Mouse (Mus musculus) kidney, adult 2 months (tissue): Measurements from ENCODE around the gene Slc22a17. TPM values are rescaled to one million over a fixed set of nuclear protein-coding genes. Genes with fewer than 3 reads are reported as not detected.
A peak's percentile ranks its signal among the peaks of the same experiment; 100 is the strongest.

Source experiments
- DNase-seq: peaks from one replicate; pipeline ENCODE4 v3.0.0; 2021
- H3K27ac ChIP-seq: fragments of 200-500 bp; 2 replicates; pipeline ENCODE4 v1.5.1; 2012; ENCODE audit warnings: low read depth, low read length, control low read depth, inconsistent platforms; ENCODE audit not compliant: insufficient read depth
- H3K27me3 ChIP-seq: fragments of 200-500 bp; replicated peaks from 2 replicates; pipeline ENCODE4 v1.6.1; 2012; ENCODE audit warnings: mild to moderate bottlenecking, moderate library complexity, low read length, inconsistent platforms; ENCODE audit not compliant: control insufficient read depth, insufficient read depth
- H3K36me3 ChIP-seq: fragments of 200-500 bp; 2 replicates; pipeline ENCODE4 v1.6.1; 2012; ENCODE audit warnings: mild to moderate bottlenecking, moderate library complexity, low read length, inconsistent platforms; ENCODE audit not compliant: control insufficient read depth, insufficient read depth
- H3K4me1 ChIP-seq: fragments of 200-500 bp; 2 replicates; pipeline ENCODE4 v1.6.1; 2011; ENCODE audit warnings: low read length; ENCODE audit not compliant: control insufficient read depth, insufficient read depth
- H3K4me3 ChIP-seq: fragments of 200-500 bp; 2 replicates; pipeline ENCODE4 v1.5.1; 2011; ENCODE audit warnings: mild to moderate bottlenecking, low read depth, low read length, control low read depth; ENCODE audit not compliant: insufficient read depth
- CTCF ChIP-seq: fragments of 200-500 bp; conservative IDR thresholded peaks from 2 replicates; pipeline ENCODE4 v1.5.1; 2011; ENCODE audit warnings: low read depth, mild to moderate bottlenecking, control low read depth, low read length, moderate library complexity, mixed read lengths; ENCODE audit not compliant: insufficient read depth, insufficient read length
- POLR2A ChIP-seq: fragments of 200-500 bp; IDR thresholded peaks from one replicate; pipeline ENCODE4 v1.6.1; 2011; ENCODE audit warnings: low read depth, low read length, control low read depth
- WGBS: fragments of 180-500 bp; shearing (Covaris S2); methylation state at CpG from one replicate; pipeline ENCODE4 v1.1.7; 2018; 5-methylcytosine and 5-hydroxymethylcytosine counted together
- polyA plus RNA-seq: library from polyadenylated mRNA; depleted of rRNA; stranded (reverse); fragments of >200 nt; gene quantifications from 2 replicates; pipeline ENCODE4 v1.2.3, GENCODE M21; 2012

The Slc22a17 gene
- polyA plus RNA-seq, 1 experiment: 63.9 TPM

DNA sequence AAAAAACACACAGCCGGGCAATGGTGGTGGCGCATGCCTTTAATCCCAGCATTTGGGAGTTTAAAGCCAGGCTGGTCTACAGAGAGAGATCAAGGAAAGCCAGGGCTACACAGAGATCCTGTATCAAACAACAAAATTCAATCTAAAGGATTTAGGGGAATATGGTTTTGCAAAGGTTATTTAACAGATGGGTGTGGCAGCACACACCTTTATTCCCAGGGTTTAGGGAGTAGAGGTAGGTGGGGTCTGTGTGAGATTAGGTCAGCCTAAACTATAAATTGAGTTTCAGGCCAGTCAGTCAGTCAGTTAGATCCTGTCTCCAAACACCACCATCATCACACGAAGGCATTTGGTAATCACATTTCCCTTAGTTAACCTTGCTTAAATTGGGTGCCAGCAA is 20.7 kb downstream of the Slc22a17 start, which contains the start of gene Pabpn1:
Pabpn1 (plus strand) TSS at position 301 of the 400 bp plus-strand sequence.
- no peak for DNase-seq
- 94% methylated on average over 3 of the region's 3 CpGs for WGBS
- H3K36me3 ChIP-seq: peaks cover 8% of the 10 kb centered on the region; the same call in 1 of the 2 replicates
- H3K4me3 ChIP-seq: no peak within 1 kb of the TSS
- TF ChIP-seq CTCF (no peak), POLR2A (no peak)
- peak within 1 kb of the TSS; percentile 27 for H3K27ac ChIP-seq
- no peaks in the 10 kb centered on the region for H3K27me3 ChIP-seq
- H3K4me1 ChIP-seq: peaks cover 7% of the 10 kb centered on the region; the same call in 1 of the 2 replicates

DNA sequence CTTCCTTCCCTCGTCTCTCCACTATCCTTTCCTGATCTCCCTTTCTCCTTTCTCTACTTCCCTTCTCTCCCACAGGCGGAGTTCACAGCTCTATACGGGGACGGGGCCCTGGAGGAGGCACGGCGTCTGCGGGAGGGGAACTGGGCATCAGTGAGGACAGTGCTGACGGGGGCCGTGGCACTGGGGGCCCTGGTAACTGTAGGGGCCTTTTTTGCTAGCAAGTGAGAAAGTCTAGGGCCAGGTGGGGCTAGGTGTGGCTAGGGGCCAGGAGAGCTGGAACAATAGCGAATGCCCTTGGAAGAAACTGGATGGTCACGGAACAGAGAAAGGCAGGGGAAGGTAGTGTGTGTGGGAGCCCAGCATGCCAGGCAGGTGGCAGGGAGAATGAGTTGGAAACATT is 27.6 kb downstream of the Slc22a17 start:
- H3K4me1 ChIP-seq: peaks cover 9% of the 10 kb centered on the region; the same call in 1 of the 2 replicates
- DNase-seq: no peak
- no peaks in the 10 kb centered on the region for H3K27me3 ChIP-seq
- TF ChIP-seq POLR2A (no peak), CTCF (no peak)
- no peak overlapping the region for H3K4me3 ChIP-seq
- H3K36me3 ChIP-seq: no peaks in the 10 kb centered on the region
- H3K27ac ChIP-seq: no peak overlapping the region
- WGBS: 90% methylated on average over 11 of the region's 11 CpGs

DNA sequence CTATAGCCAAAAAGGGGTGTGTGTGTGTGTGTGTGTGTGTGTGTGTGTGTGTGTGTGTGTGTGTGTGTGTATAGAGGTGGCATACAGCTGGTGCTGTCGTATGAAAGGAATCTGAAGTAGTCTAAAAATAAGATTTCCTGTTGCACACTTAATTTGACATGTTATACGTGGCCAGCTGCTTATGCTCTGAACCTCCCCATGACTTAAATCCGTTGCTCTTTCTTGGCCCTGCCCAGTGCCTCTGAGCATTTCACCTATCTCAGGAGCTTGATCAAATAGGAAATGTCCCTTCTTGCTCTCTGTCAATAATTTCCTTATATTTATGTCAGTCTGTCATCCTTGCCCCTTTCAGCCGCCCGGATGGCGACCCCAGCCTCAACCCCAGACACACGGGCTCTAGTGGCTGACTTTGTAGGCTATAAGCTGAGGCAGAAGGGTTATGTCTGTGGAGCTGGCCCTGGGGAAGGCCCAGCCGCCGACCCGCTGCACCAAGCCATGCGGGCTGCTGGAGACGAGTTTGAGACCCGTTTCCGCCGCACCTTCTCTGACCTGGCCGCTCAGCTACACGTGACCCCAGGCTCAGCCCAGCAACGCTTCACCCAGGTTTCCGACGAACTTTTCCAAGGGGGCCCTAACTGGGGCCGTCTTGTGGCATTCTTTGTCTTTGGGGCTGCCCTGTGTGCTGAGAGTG is 28.8 kb downstream of the Slc22a17 start:
- peak overlapping the region; percentile 74 for H3K27ac ChIP-seq
- WGBS: 20% methylated on average over 21 of the region's 21 CpGs
- no peak for DNase-seq
- H3K36me3 ChIP-seq: no peaks in the 10 kb centered on the region
- no peaks in the 10 kb centered on the region for H3K27me3 ChIP-seq
- TF ChIP-seq POLR2A (no peak), CTCF (no peak)
- H3K4me3 ChIP-seq: peak overlapping the region; percentile 64
- H3K4me1 ChIP-seq: peaks cover 9% of the 10 kb centered on the region; the same call in 1 of the 2 replicates

DNA sequence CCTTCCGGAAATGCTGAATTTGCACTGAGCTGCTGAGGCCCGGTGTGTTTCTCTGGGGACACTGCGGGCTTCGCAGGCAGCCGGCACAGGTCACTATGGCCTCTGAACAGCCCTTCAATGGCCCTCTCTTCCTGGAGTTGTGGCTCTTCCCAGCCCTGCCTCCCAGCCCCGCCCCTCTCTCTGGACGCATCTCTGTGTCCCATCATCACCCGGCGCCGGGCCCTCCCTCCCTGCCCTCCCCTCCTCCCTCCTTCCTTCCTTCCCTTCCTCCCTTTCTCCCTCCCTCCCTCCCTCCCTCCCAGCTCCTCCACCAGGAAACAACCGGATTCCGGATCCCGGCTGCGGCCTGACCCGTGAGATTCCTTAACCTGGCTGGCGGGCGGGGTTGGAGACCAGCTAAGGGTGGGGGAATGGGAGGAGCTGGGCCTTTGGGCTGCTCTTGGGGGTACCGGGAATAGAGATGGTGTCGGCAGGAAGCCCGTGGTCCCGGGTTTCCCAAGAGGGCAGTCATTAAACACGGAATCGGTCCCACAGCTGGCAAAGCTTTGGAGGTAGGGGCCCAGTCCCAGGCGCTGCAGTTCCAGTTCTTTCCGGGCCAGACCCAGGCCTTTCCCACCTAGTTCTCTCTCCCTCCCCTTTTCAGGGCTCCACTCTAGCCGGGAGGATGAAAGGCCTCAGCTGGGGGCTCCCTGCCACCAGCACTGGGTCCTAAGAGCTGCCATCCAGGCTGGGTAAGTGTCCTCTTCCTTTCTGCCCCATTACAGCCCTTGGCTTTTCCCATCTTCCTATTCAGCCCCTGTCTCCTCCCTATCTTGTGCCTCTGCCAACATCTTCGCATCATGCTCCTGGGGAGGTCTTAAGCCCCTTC is 29.5 kb downstream of the Slc22a17 start, which contains the start of the genes Bcl2l2 and Gm20521:
Bcl2l2 (plus strand) TSS at position 224 of the 868 bp plus-strand sequence.
Gm20521 (plus strand) TSS at position 288 of the 868 bp plus-strand sequence.
- TF ChIP-seq POLR2A (peak; percentile 80), CTCF (no peak)
- Histone ChIP-seq H3K27me3 (no peaks in the 10 kb centered on the region), H3K4me3 (peak within 1 kb of the TSS; percentile 64), H3K4me1 (peaks cover 9% of the 10 kb centered on the region; the same call in 1 of the 2 replicates), H3K36me3 (no peaks in the 10 kb centered on the region), H3K27ac (peak within 1 kb of the TSS; percentile 99)
- WGBS: 1% methylated on average over 27 of the region's 27 CpGs
- DNase-seq: peak; percentile 90

DNA sequence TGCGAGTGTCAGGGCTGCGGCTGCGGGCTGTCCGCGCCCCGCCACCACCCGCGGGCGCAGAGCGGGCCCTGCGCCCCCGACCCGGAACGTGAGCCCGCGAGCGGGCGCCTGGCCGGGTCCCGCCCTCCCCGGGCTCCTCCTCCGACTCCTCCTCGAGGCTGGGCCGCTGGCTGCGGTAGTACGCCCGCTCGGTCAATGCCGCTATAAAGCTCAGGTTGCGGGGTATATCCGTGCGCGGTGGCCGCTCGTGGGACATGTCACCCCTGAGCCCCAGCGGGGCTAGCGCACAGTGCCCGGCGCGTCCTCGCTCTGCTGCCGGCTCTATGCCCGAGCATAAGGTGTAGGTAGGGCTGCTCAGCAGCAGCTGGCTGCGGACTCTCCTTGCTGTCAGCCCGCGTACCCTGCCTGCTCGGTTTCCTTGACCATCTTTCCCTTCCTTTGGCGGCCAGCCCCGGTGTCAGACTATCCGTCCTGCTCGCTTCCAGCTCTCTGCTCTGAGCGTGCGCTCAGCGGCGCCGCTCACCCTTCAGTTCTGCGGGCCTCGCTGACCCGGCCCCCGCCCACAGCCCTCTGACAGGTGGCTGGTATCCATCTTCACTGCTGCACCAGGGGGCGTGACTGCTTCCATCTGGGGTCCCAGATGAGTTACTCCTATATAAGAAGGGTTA is 35.8 kb downstream of the Slc22a17 start, which contains the start of gene Ppp1r3e:
Ppp1r3e (minus strand) TSS at position 503 of the 668 bp plus-strand sequence.
- peak; percentile 86 for DNase-seq
- Histone ChIP-seq H3K27ac (peak within 1 kb of the TSS; percentile 65), H3K27me3 (no peaks in the 10 kb centered on the region), H3K36me3 (no peaks in the 10 kb centered on the region), H3K4me3 (peak within 1 kb of the TSS; percentile 77), H3K4me1 (peaks cover 4% of the 10 kb centered on the region)
- 1% methylated on average over 61 of the region's 61 CpGs for WGBS
- TF ChIP-seq POLR2A (no peak), CTCF (no peak)

DNA sequence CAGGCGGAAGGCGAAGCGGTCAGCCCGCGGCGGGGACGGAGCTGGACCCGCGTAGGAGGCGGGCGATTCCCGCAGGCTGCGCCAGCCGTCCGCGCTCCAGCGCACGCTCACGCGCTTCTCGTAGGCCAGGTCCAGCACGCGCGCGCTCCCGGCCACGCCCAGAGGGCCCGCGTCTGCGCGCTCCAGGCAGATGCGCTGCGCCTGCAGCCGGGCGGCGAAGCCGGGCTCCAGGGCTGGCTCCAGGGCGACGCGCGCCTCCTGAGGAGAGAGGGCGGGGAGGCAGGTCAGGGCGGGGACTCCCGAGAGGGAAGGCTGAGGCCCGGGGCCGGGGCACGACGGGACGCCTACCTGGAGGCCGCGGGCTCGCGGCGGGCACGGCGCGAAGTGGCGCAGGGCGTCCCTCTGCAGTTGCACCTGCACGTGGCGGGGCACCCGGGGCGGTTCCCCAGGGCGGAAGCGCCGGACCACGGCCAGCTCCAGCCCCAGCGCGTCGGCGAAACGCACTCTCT is 36.3 kb downstream of the Slc22a17 start:
- WGBS: under 1% methylated on average over 72 of the region's 72 CpGs
- H3K4me3 ChIP-seq: peak overlapping the region; percentile 77
- no peaks in the 10 kb centered on the region for H3K36me3 ChIP-seq
- peak overlapping the region; percentile 65 for H3K27ac ChIP-seq
- TF ChIP-seq POLR2A: peak; percentile 23
- TF ChIP-seq CTCF: no peak
- peaks cover 4% of the 10 kb centered on the region for H3K4me1 ChIP-seq
- H3K27me3 ChIP-seq: no peaks in the 10 kb centered on the region
- peak; percentile 94 for DNase-seq
